Mouse (Mus musculus): ENCODE measurements around the gene Hprt. TPM values are rescaled to one million over a fixed set of nuclear protein-coding genes. Genes with fewer than 3 reads are reported as not detected.

Hprt gene
- polyA plus RNA-seq (2012; fragmentation: generic; extraction: Trizol), result 57.4 TPM
- long read RNA-seq, experiment 1, transcript Hprt-201 (9 exons, 1,289 nt), result major isoform, 17 of 20 reads
- long read RNA-seq, experiment 1, partial matches to known transcripts, result 2 of 20 reads
- long read RNA-seq, experiment 1, other reads (novel, unspliced or antisense), result 1 of 20 reads
- long read RNA-seq, experiment 2, transcript Hprt-201 (9 exons, 1,289 nt), result major isoform, 29 of 30 reads
- long read RNA-seq, experiment 2, partial matches to known transcripts, result 0 of 30 reads
- long read RNA-seq, experiment 2, other reads (novel, unspliced or antisense), result 1 of 30 reads

GRCm38 (mm10) chrX:52987905-52988783 is at the start of gene Hprt:
Hprt (plus strand) TSS chrX:52988137.
- Histone ChIP-seq H3ac (ENCODE audit: control insufficient read depth, insufficient read length, low read depth) (peak within 1 kb of the TSS; percentile 80), H3K79me3 (ENCODE audit: low read depth) (peaks cover 35% of the 10 kb centered on the region), H3K27me3 (ENCODE audit: control insufficient read depth, insufficient read depth, insufficient read length) (no peaks in the 10 kb centered on the region), H3K79me2 (ENCODE audit: control insufficient read depth, insufficient read depth) (peaks cover 48% of the 10 kb centered on the region), H3K4me3 (ENCODE audit: insufficient read depth, poor library complexity, severe bottlenecking) (peak within 1 kb of the TSS; percentile 41), H3K36me3 (ENCODE audit: control insufficient read depth, insufficient read depth) (no peaks in the 10 kb centered on the region)
- TF ChIP-seq MAX (IDR thresholded peaks at IDR 0.05) (no peak), CTCF (IDR thresholded peaks at IDR 0.05; ENCODE audit: control insufficient read depth, insufficient read depth, insufficient read length) (no peak), MYOD1 (IDR thresholded peaks at IDR 0.05; ENCODE audit: control insufficient read depth, insufficient read length, low read depth) (no peak), CEBPB (IDR thresholded peaks at IDR 0.05; ENCODE audit: low read depth) (no peak), MYOG (IDR thresholded peaks at IDR 0.05; ENCODE audit: control insufficient read depth, extremely low read depth, insufficient read length) (no peak), FOSL1 (IDR thresholded peaks at IDR 0.05; ENCODE audit: insufficient read depth, low read length, poor library complexity, severe bottlenecking) (no peak), USF1 (IDR thresholded peaks at IDR 0.05; ENCODE audit: low read depth) (no peak)

- no peak overlapping the region for H3ac ChIP-seq (ENCODE audit: control insufficient read depth, insufficient read length, low read depth)
- H3K79me2 ChIP-seq (ENCODE audit: control insufficient read depth, insufficient read depth), result no peaks in the 10 kb centered on the region
- peaks cover 26% of the 10 kb centered on the region for H3K36me3 ChIP-seq (ENCODE audit: control insufficient read depth, insufficient read depth)
- H3K79me3 ChIP-seq (ENCODE audit: low read depth), result no peaks in the 10 kb centered on the region
- H3K4me3 ChIP-seq (ENCODE audit: insufficient read depth, poor library complexity, severe bottlenecking), result no peak overlapping the region
- no peak for TF ChIP-seq MYOD1 (IDR thresholded peaks at IDR 0.05; ENCODE audit: control insufficient read depth, insufficient read length, low read depth)
- no peak for TF ChIP-seq CTCF (IDR thresholded peaks at IDR 0.05; ENCODE audit: control insufficient read depth, insufficient read depth, insufficient read length)
- no peak for TF ChIP-seq MYOG (IDR thresholded peaks at IDR 0.05; ENCODE audit: control insufficient read depth, extremely low read depth, insufficient read length)
- TF ChIP-seq FOSL1 (IDR thresholded peaks at IDR 0.05; ENCODE audit: insufficient read depth, low read length, poor library complexity, severe bottlenecking), result no peak
- TF ChIP-seq CEBPB (IDR thresholded peaks at IDR 0.05; ENCODE audit: low read depth), result no peak
- TF ChIP-seq MAX (IDR thresholded peaks at IDR 0.05), result no peak
- TF ChIP-seq USF1 (IDR thresholded peaks at IDR 0.05; ENCODE audit: low read depth), result no peak
- H3K27me3 ChIP-seq (ENCODE audit: control insufficient read depth, insufficient read depth, insufficient read length), result no peaks in the 10 kb centered on the region
Observed at GRCm38 (mm10) chrX:52945509-52945908, 42.4 kb upstream of the Hprt start.

- Histone ChIP-seq H3K79me3 (ENCODE audit: low read depth) (no peaks in the 10 kb centered on the region), H3ac (ENCODE audit: control insufficient read depth, insufficient read length, low read depth) (no peak overlapping the region), H3K4me3 (ENCODE audit: insufficient read depth, poor library complexity, severe bottlenecking) (no peak overlapping the region), H3K27me3 (ENCODE audit: control insufficient read depth, insufficient read depth, insufficient read length) (no peaks in the 10 kb centered on the region), H3K79me2 (ENCODE audit: control insufficient read depth, insufficient read depth) (no peaks in the 10 kb centered on the region), H3K36me3 (ENCODE audit: control insufficient read depth, insufficient read depth) (peaks cover 17% of the 10 kb centered on the region)
- TF ChIP-seq FOSL1 (IDR thresholded peaks at IDR 0.05; ENCODE audit: insufficient read depth, low read length, poor library complexity, severe bottlenecking) (no peak), MAX (IDR thresholded peaks at IDR 0.05) (no peak), CTCF (IDR thresholded peaks at IDR 0.05; ENCODE audit: control insufficient read depth, insufficient read depth, insufficient read length) (no peak), CEBPB (IDR thresholded peaks at IDR 0.05; ENCODE audit: low read depth) (no peak), MYOG (IDR thresholded peaks at IDR 0.05; ENCODE audit: control insufficient read depth, extremely low read depth, insufficient read length) (no peak)
Observed at GRCm38 (mm10) chrX:52949713-52950112, 38.2 kb upstream of the Hprt start.

GRCm38 (mm10) chrX:52956942-52957341 is 31.0 kb upstream of the Hprt start:
- Histone ChIP-seq H3K4me3 (ENCODE audit: insufficient read depth, poor library complexity, severe bottlenecking) (no peak overlapping the region), H3K27me3 (ENCODE audit: control insufficient read depth, insufficient read depth, insufficient read length) (no peaks in the 10 kb centered on the region), H3ac (ENCODE audit: control insufficient read depth, insufficient read length, low read depth) (no peak overlapping the region), H3K79me2 (ENCODE audit: control insufficient read depth, insufficient read depth) (no peaks in the 10 kb centered on the region), H3K79me3 (ENCODE audit: low read depth) (no peaks in the 10 kb centered on the region), H3K36me3 (ENCODE audit: control insufficient read depth, insufficient read depth) (peaks cover 6% of the 10 kb centered on the region)
- TF ChIP-seq CEBPB (IDR thresholded peaks at IDR 0.05; ENCODE audit: low read depth), result no peak
- no peak for TF ChIP-seq MYOG (IDR thresholded peaks at IDR 0.05; ENCODE audit: control insufficient read depth, extremely low read depth, insufficient read length)
- TF ChIP-seq CTCF (IDR thresholded peaks at IDR 0.05; ENCODE audit: control insufficient read depth, insufficient read depth, insufficient read length), result no peak
- TF ChIP-seq MAX (IDR thresholded peaks at IDR 0.05), result no peak
- TF ChIP-seq FOSL1 (IDR thresholded peaks at IDR 0.05; ENCODE audit: insufficient read depth, low read length, poor library complexity, severe bottlenecking), result no peak
- TF ChIP-seq USF1 (IDR thresholded peaks at IDR 0.05; ENCODE audit: low read depth), result no peak
- no peak for TF ChIP-seq MYOD1 (IDR thresholded peaks at IDR 0.05; ENCODE audit: control insufficient read depth, insufficient read length, low read depth)

GRCm38 (mm10) chrX:52961559-52962110 is 26.3 kb upstream of the Hprt start:
- no peaks in the 10 kb centered on the region for H3K79me3 ChIP-seq (ENCODE audit: low read depth)
- H3K27me3 ChIP-seq (ENCODE audit: control insufficient read depth, insufficient read depth, insufficient read length), result no peaks in the 10 kb centered on the region
- H3K36me3 ChIP-seq (ENCODE audit: control insufficient read depth, insufficient read depth), result no peaks in the 10 kb centered on the region
- H3ac ChIP-seq (ENCODE audit: control insufficient read depth, insufficient read length, low read depth), result no peak overlapping the region
- no peaks in the 10 kb centered on the region for H3K79me2 ChIP-seq (ENCODE audit: control insufficient read depth, insufficient read depth)
- H3K4me3 ChIP-seq (ENCODE audit: insufficient read depth, poor library complexity, severe bottlenecking), result no peak overlapping the region
- TF ChIP-seq MAX (IDR thresholded peaks at IDR 0.05) (no peak), FOSL1 (IDR thresholded peaks at IDR 0.05; ENCODE audit: insufficient read depth, low read length, poor library complexity, severe bottlenecking) (no peak), CTCF (IDR thresholded peaks at IDR 0.05; ENCODE audit: control insufficient read depth, insufficient read depth, insufficient read length) (no peak), MYOD1 (IDR thresholded peaks at IDR 0.05; ENCODE audit: control insufficient read depth, insufficient read length, low read depth) (no peak), CEBPB (IDR thresholded peaks at IDR 0.05; ENCODE audit: low read depth) (no peak), MYOG (IDR thresholded peaks at IDR 0.05; ENCODE audit: control insufficient read depth, extremely low read depth, insufficient read length) (no peak), USF1 (IDR thresholded peaks at IDR 0.05; ENCODE audit: low read depth) (no peak)

All from C2C12 (cell line).